Mouse (Mus musculus): ENCODE measurements around the gene Mthfd1. TPM values are rescaled to one million over a fixed set of nuclear protein-coding genes. Genes with fewer than 3 reads are reported as not detected.
A peak's percentile ranks its signal among the peaks of the same experiment; 100 is the strongest.

Mthfd1 gene
- total and polyA plus RNA-seq, 2 experiments from 2014 or later = 18.3 to 23.8 TPM

- Histone ChIP-seq H3K9me3 (replicated peaks; ENCODE audit: control insufficient read depth, low read length) (no peaks in the 10 kb centered on the region), H3K4me3 (ENCODE audit: low read depth, low read length) (no peak overlapping the region), H3K27ac (ENCODE audit: low read depth) (peak overlapping the region; percentile 5; the same call in 1 of the 2 replicates), H3K4me2 (ENCODE audit: low read depth, low read length) (no peak overlapping the region), H3K36me3 (replicated peaks; ENCODE audit: control insufficient read depth, insufficient read depth, low read length) (peaks cover 24% of the 10 kb centered on the region), H3K27me3 (ENCODE audit: control insufficient read depth, insufficient read depth, low read length) (no peaks in the 10 kb centered on the region), H3K4me1 (ENCODE audit: control insufficient read depth, insufficient read depth) (peaks cover 8% of the 10 kb centered on the region), H3K9ac (replicated peaks; ENCODE audit: low read depth, low read length) (no peak overlapping the region)
- TF ChIP-seq EP300 (IDR thresholded peaks at IDR 0.05; ENCODE audit: low read depth) = no peak
- TF ChIP-seq CTCF (IDR thresholded peaks at IDR 0.05; ENCODE audit: low read depth) = no peak
- 39% methylated on average over 6 of the region's 6 CpGs for WGBS
- DNase-seq (ENCODE audit: low spot score) (no peak), ATAC-seq (ENCODE audit: insufficient read depth, low read depth) (no peak)
These were observed 55.5 kb downstream of the Mthfd1 start for GRCm38 (mm10) chr12:76310633-76311032.

- H3K27me3 ChIP-seq (ENCODE audit: control insufficient read depth, insufficient read depth, low read length) = no peaks in the 10 kb centered on the region
- DNase-seq (ENCODE audit: low spot score) = no peak
- peaks cover 8% of the 10 kb centered on the region for H3K4me1 ChIP-seq (ENCODE audit: control insufficient read depth, insufficient read depth)
- H3K36me3 ChIP-seq (replicated peaks; ENCODE audit: control insufficient read depth, insufficient read depth, low read length) = peaks cover 24% of the 10 kb centered on the region
- H3K9ac ChIP-seq (replicated peaks; ENCODE audit: low read depth, low read length) = no peak overlapping the region
- no peak overlapping the region for H3K4me3 ChIP-seq (ENCODE audit: low read depth, low read length)
- WGBS = 88% methylated on average over 9 of the region's 9 CpGs
- ATAC-seq (ENCODE audit: insufficient read depth, low read depth) = no peak
- TF ChIP-seq CTCF (IDR thresholded peaks at IDR 0.05; ENCODE audit: low read depth) (no peak), EP300 (IDR thresholded peaks at IDR 0.05; ENCODE audit: low read depth) (no peak)
- no peak overlapping the region for H3K4me2 ChIP-seq (ENCODE audit: low read depth, low read length)
- H3K27ac ChIP-seq (ENCODE audit: low read depth) = no peak overlapping the region
- H3K9me3 ChIP-seq (replicated peaks; ENCODE audit: control insufficient read depth, low read length) = no peaks in the 10 kb centered on the region
These were observed 56.1 kb downstream of the Mthfd1 start for GRCm38 (mm10) chr12:76311227-76311626.

- no peak for TF ChIP-seq CTCF (IDR thresholded peaks at IDR 0.05; ENCODE audit: low read depth)
- no peak for TF ChIP-seq EP300 (IDR thresholded peaks at IDR 0.05; ENCODE audit: low read depth)
- Histone ChIP-seq H3K4me3 (ENCODE audit: low read depth, low read length) (no peak overlapping the region), H3K4me1 (ENCODE audit: control insufficient read depth, insufficient read depth) (peaks cover 8% of the 10 kb centered on the region), H3K27ac (ENCODE audit: low read depth) (no peak overlapping the region), H3K4me2 (ENCODE audit: low read depth, low read length) (no peak overlapping the region), H3K36me3 (replicated peaks; ENCODE audit: control insufficient read depth, insufficient read depth, low read length) (peaks cover 24% of the 10 kb centered on the region), H3K9me3 (replicated peaks; ENCODE audit: control insufficient read depth, low read length) (no peaks in the 10 kb centered on the region), H3K27me3 (ENCODE audit: control insufficient read depth, insufficient read depth, low read length) (no peaks in the 10 kb centered on the region), H3K9ac (replicated peaks; ENCODE audit: low read depth, low read length) (no peak overlapping the region)
- WGBS = 71% methylated on average over 8 of the region's 8 CpGs
- no peak for DNase-seq (ENCODE audit: low spot score)
- 0 out of 2 replicates have a peak, but pooled peaks have one; percentile 12 for ATAC-seq (ENCODE audit: insufficient read depth, low read depth)
These were observed 56.9 kb downstream of the Mthfd1 start for GRCm38 (mm10) chr12:76311951-76312350.

DNA sequence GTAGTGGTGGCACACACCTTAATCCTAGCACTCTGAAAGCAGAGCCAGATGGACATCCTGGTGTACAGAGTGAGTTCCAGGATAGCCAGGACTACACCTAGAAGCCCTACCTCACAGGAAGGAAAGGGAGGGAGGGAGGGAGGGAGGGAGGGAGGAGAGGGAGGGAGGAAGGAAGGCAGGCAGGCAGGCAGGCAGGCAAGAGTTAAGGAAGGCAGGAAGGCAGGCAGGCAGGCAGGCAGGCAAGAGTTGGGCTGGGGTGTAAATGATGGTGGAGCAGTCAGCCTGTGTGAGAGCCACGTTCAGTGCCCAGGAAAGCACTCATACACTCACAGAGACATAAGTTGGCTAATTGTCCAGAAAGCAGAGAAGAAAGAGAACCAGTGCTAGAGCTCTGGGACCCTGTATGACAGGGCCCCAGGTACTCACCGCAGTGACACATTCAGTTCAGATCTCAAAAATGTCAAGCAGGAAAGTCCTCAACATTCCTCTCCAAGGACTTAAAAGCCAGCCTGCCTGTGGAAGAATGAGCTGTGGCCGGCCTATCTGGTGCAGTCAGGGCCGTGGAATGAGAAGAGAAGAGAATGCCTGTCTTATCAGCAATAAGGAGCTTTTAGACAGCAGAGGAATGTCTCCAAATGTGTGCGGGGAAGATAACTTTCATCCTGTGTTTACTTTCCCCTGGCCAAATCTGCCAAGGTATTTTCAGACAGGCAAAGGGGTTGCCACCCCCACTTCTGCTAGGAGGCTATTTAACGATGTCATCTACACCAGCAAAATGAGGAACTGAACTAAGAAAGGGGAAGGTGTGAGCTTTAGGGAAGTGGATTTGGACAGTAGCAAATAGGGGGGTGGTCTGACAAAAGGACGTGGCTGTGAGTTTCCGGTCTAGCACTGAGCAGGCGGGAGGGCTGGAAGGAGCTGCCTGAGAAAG, 63.4 kb downstream of the Mthfd1 start:
- peak overlapping the region; percentile 74 for H3K27ac ChIP-seq (ENCODE audit: low read depth)
- H3K4me3 ChIP-seq (ENCODE audit: low read depth, low read length) = no peak overlapping the region
- ATAC-seq (ENCODE audit: insufficient read depth, low read depth) = peak; percentile 69
- no peak for TF ChIP-seq EP300 (IDR thresholded peaks at IDR 0.05; ENCODE audit: low read depth)
- TF ChIP-seq CTCF (IDR thresholded peaks at IDR 0.05; ENCODE audit: low read depth) = no peak
- H3K9me3 ChIP-seq (replicated peaks; ENCODE audit: control insufficient read depth, low read length) = no peaks in the 10 kb centered on the region
- no peak overlapping the region for H3K9ac ChIP-seq (replicated peaks; ENCODE audit: low read depth, low read length)
- peak; percentile 48 for DNase-seq (ENCODE audit: low spot score)
- peaks cover 24% of the 10 kb centered on the region for H3K36me3 ChIP-seq (replicated peaks; ENCODE audit: control insufficient read depth, insufficient read depth, low read length)
- 12% methylated on average over 9 of the region's 9 CpGs for WGBS
- H3K4me2 ChIP-seq (ENCODE audit: low read depth, low read length) = no peak overlapping the region
- no peaks in the 10 kb centered on the region for H3K27me3 ChIP-seq (ENCODE audit: control insufficient read depth, insufficient read depth, low read length)
- 0 out of 2 replicates have a peak, but pooled peaks cover 9% of the 10 kb centered on the region for H3K4me1 ChIP-seq (ENCODE audit: control insufficient read depth, insufficient read depth)

- Histone ChIP-seq H3K9me3 (replicated peaks; ENCODE audit: control insufficient read depth, low read length) (no peaks in the 10 kb centered on the region), H3K9ac (replicated peaks; ENCODE audit: low read depth, low read length) (peak within 1 kb of the TSS; percentile 52), H3K27me3 (ENCODE audit: control insufficient read depth, insufficient read depth, low read length) (no peaks in the 10 kb centered on the region), H3K4me3 (ENCODE audit: low read depth, low read length) (peak within 1 kb of the TSS; percentile 71), H3K27ac (ENCODE audit: low read depth) (no peak within 1 kb of the TSS), H3K36me3 (replicated peaks; ENCODE audit: control insufficient read depth, insufficient read depth, low read length) (peaks cover 13% of the 10 kb centered on the region; the same call in 1 of the 2 replicates), H3K4me2 (ENCODE audit: low read depth, low read length) (peak within 1 kb of the TSS; percentile 97), H3K4me1 (ENCODE audit: control insufficient read depth, insufficient read depth) (peaks cover 11% of the 10 kb centered on the region; the same call in 1 of the 2 replicates)
- WGBS = 2% methylated on average over 52 of the region's 53 CpGs
- peak; percentile 91 for ATAC-seq (ENCODE audit: insufficient read depth, low read depth)
- DNase-seq (ENCODE audit: low spot score) = peak; percentile 31
- TF ChIP-seq EP300 (IDR thresholded peaks at IDR 0.05; ENCODE audit: low read depth) (no peak), CTCF (IDR thresholded peaks at IDR 0.05; ENCODE audit: low read depth) (no peak)
These were observed 69.8 kb downstream of the Mthfd1 start, which contains the start of gene Akap5 for GRCm38 (mm10) chr12:76324679-76325431. Akap5 (plus strand) TSS chr12:76324891.

All from heart, postnatal 0 days (tissue).